Mouse (Mus musculus): ENCODE measurements around the gene Sft2d2. TPM values are rescaled to one million over a fixed set of nuclear protein-coding genes. Genes with fewer than 3 reads are reported as not detected.

The Sft2d2 gene
- 11.8 and 12.1 TPM in 2 replicates for polyA plus RNA-seq (2016; fragmentation: Nextera tagmentation; extraction: Ambion mirVana)

DNA sequence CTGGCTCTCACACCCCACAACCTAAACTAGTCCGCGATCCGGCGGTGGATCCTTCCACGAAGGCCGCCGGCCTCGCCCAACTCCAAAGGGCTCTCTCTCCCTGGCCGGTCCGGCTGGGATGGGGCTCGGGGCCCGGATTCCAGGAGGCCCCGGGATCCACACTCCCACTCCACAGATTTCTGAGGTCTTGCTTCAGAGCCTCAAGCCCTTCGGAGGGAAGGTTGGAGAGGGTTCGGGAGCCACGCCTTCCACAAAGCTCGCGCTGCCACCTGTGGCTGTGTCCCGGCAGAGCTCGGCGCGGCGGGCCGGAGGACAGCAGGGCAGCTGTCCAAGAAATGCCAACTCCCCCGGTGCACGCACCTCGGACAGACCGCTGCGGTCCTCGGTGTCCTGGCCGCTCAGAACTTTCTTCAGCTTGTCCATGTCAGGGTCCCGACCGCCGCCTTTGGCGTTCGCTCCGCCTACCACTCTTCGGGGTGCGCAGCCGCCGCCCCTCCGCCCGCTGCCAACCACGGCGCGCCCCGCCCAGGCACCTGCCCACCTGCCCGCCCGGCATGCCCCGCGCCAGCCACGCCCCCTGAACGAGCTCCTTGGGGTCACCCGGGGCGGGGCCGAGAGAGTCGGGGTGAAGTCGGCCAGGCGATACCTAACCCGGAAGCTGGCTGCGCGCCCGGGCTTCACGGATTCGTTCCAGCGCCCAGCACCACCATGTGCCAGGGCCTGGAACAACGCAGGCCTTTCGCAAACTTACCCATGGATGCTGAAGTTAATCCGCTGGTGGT is at the start of gene Sft2d2:
Gene Sft2d2 (minus strand): TSS at position 559 of the 782 bp plus-strand sequence.
- peak within 1 kb of the TSS; percentile 81 for H3K4me3 ChIP-seq
- peaks cover 25% of the 10 kb centered on the region for H3K4me1 ChIP-seq
- under 1% methylated on average over 68 of the region's 69 CpGs for WGBS
- H3K27me3 ChIP-seq (replicated peaks; ENCODE audit: low read depth, poor library complexity, severe bottlenecking), result peaks cover 12% of the 10 kb centered on the region; the same call in 1 of the 2 replicates
- H3K36me3 ChIP-seq (replicated peaks), result no peaks in the 10 kb centered on the region
- no peaks in the 10 kb centered on the region for H3K9me3 ChIP-seq
- DNase-seq (ENCODE audit: low spot score), result peak; percentile 91
- H3K27ac ChIP-seq (replicated peaks), result peak within 1 kb of the TSS; percentile 78

DNA sequence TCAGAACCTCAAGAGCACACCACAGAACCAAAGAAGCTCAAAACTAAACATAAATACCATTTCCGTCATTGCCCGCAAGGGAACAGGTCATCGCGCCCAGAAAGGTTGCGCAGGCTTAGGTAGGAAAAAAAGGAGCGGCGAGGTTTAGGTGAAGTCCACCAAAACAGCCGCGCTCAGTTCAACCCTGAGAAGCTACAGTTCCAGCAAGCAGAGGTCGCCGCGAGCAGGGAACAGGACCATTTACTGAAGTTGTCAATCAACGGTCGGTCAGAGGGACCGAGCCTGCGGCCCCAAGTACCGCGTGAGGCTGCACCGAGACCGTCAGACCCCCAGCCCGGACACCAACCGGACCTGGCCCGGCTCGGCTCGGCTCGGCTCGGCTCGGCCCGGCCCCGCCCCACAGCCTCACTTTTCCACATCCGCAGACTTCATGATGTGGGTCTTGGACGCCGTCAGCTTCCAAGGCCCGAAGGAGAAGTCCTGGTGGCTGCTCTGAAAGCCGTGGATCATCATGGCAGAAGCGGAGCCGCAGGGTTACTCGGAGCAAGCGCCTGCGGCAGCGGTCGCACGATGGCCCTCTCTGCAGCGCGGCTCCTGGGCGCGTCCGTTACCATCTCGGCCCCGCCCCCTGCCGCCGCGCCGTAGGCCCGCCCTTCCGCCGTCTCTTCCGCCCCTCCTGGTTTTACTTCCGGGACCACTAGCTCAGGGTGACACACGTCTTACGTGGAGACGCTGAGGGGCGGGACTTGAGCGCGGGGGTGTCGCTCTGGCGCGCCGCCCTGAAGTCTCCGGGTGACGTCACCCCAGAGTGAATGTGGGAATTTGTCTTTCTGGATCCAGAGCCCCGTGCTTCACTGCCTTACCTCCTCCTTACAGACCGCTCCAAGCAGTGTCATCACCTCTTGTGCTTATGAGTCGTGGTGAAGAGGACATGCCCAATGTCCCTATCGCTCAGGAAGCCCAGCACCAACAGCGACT is 42.4 kb upstream of the Sft2d2 start, which contains the start of gene Tiprl:
Gene Tiprl (minus strand): TSS at position 676 of the 978 bp plus-strand sequence.
- DNase-seq (ENCODE audit: low spot score), result peak; percentile 97
- H3K4me1 ChIP-seq, result peaks cover 20% of the 10 kb centered on the region
- under 1% methylated on average over 76 of the region's 76 CpGs for WGBS
- no peaks in the 10 kb centered on the region for H3K9me3 ChIP-seq
- no peaks in the 10 kb centered on the region for H3K27me3 ChIP-seq (replicated peaks; ENCODE audit: low read depth, poor library complexity, severe bottlenecking)
- peak within 1 kb of the TSS; percentile 88 for H3K4me3 ChIP-seq
- peaks cover 3% of the 10 kb centered on the region; the same call in 1 of the 2 replicates for H3K36me3 ChIP-seq (replicated peaks)
- peak within 1 kb of the TSS; percentile 91 for H3K27ac ChIP-seq (replicated peaks)

DNA sequence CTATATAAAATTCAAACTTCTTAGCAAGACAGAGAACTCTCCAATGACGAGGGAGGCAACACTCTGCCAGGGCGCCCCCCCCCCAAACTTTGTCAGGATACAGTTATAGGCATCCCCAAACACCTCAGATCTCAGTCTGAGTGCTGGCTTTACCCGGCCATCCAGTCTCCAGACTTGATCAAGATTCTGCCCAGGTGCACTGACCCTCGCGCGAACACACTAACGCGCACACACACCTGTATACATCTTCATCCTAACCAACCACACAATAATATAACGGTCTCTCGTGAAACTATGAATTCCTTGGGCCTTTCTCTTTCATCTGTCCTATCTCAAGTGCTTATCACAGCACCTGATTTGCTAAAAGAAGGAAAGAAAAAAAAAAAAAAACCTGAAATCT is 41.6 kb upstream of the Sft2d2 start:
- no peak for DNase-seq (ENCODE audit: low spot score)
- WGBS, result 15% methylated on average over 10 of the region's 10 CpGs
- Histone ChIP-seq H3K27me3 (replicated peaks; ENCODE audit: low read depth, poor library complexity, severe bottlenecking) (no peaks in the 10 kb centered on the region), H3K27ac (replicated peaks) (peak overlapping the region; percentile 91; the same call in 1 of the 2 replicates), H3K4me1 (peaks cover 20% of the 10 kb centered on the region), H3K4me3 (peak overlapping the region; percentile 88), H3K36me3 (replicated peaks) (peaks cover 3% of the 10 kb centered on the region; the same call in 1 of the 2 replicates), H3K9me3 (no peaks in the 10 kb centered on the region)

GRCm38 (mm10) chr1:165233806-165234205 is 39.6 kb upstream of the Sft2d2 start:
- Histone ChIP-seq H3K27me3 (replicated peaks; ENCODE audit: low read depth, poor library complexity, severe bottlenecking) (no peaks in the 10 kb centered on the region), H3K27ac (replicated peaks) (no peak overlapping the region), H3K4me1 (peaks cover 20% of the 10 kb centered on the region), H3K4me3 (no peak overlapping the region), H3K9me3 (no peaks in the 10 kb centered on the region), H3K36me3 (replicated peaks) (peaks cover 3% of the 10 kb centered on the region; the same call in 1 of the 2 replicates)
- DNase-seq (ENCODE audit: low spot score), result no peak
- WGBS, result 73% methylated on average over 2 of the region's 2 CpGs

- DNase-seq (ENCODE audit: low spot score), result no peak
- 94% methylated on average over 4 of the region's 4 CpGs for WGBS
- Histone ChIP-seq H3K4me3 (no peak overlapping the region), H3K9me3 (no peaks in the 10 kb centered on the region), H3K4me1 (peaks cover 10% of the 10 kb centered on the region), H3K27ac (replicated peaks) (no peak overlapping the region), H3K27me3 (replicated peaks; ENCODE audit: low read depth, poor library complexity, severe bottlenecking) (no peaks in the 10 kb centered on the region), H3K36me3 (replicated peaks) (peaks cover 18% of the 10 kb centered on the region)
Observed at GRCm38 (mm10) chr1:165230691-165231090, 36.5 kb upstream of the Sft2d2 start.

DNA sequence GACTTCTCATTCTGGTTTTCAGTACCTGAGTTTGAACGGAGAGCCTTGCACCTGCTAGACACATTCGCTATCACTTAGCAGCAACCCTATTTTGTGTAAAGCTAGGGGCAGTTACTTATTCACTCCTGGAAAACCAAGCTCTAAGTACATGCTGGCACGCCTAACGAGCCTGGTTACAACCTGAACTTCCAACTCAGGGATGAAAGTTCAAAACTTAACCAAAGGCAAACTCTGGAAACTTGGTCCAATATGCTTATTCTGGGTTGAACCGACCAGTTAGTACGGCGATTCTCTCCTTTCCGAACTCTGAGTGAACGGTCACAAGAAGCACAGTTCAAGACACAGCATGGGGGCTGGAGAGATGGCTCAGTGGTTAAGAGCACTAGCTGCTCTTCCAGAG is 35.3 kb upstream of the Sft2d2 start:
- 0 out of 2 replicates have a peak, but pooled peaks cover 3% of the 10 kb centered on the region for H3K4me1 ChIP-seq
- 95% methylated on average over 9 of the region's 9 CpGs for WGBS
- peaks cover 29% of the 10 kb centered on the region for H3K36me3 ChIP-seq (replicated peaks)
- no peaks in the 10 kb centered on the region for H3K27me3 ChIP-seq (replicated peaks; ENCODE audit: low read depth, poor library complexity, severe bottlenecking)
- no peak overlapping the region for H3K27ac ChIP-seq (replicated peaks)
- DNase-seq (ENCODE audit: low spot score), result no peak
- no peaks in the 10 kb centered on the region for H3K9me3 ChIP-seq
- H3K4me3 ChIP-seq, result no peak overlapping the region

DNA sequence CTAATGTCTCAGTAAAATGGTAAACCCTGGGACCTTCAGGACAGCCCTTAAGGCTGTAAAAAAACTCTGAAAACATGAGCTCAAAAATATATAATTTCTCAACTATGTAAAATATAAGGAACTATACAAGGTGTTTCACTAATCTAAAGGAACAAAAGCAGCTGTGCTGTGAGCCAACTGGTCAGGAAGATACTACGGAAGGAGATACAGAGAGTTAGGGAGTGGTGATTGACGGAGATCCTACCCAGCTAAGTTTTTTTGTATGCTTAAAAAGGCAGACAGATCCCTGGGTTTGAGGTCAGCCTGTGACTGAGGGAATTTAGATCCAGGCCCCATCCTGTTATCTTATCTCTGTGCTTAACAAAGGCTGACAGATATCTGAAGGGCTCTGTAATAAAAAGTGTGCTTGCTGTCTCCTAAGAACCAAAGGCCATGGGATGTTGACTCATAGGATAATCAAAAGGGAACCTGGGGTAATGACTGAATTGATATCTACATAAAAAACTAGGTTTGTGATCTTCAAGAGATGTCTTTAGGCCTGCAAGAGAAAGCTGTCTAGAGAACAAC is 22.9 kb upstream of the Sft2d2 start:
- no peaks in the 10 kb centered on the region for H3K9me3 ChIP-seq
- H3K4me1 ChIP-seq, result no peaks in the 10 kb centered on the region
- no peak for DNase-seq (ENCODE audit: low spot score)
- WGBS, result 89% methylated on average over 2 of the region's 2 CpGs
- peaks cover 87% of the 10 kb centered on the region for H3K36me3 ChIP-seq (replicated peaks)
- H3K4me3 ChIP-seq, result no peak overlapping the region
- H3K27ac ChIP-seq (replicated peaks), result no peak overlapping the region
- no peaks in the 10 kb centered on the region for H3K27me3 ChIP-seq (replicated peaks; ENCODE audit: low read depth, poor library complexity, severe bottlenecking)

GRCm38 (mm10) chr1:165215831-165216230 is 21.6 kb upstream of the Sft2d2 start:
- H3K27ac ChIP-seq (replicated peaks), result no peak overlapping the region
- peaks cover 74% of the 10 kb centered on the region for H3K36me3 ChIP-seq (replicated peaks)
- H3K4me1 ChIP-seq, result no peaks in the 10 kb centered on the region
- H3K27me3 ChIP-seq (replicated peaks; ENCODE audit: low read depth, poor library complexity, severe bottlenecking), result no peaks in the 10 kb centered on the region
- no peak for DNase-seq (ENCODE audit: low spot score)
- no peaks in the 10 kb centered on the region for H3K9me3 ChIP-seq
- no peak overlapping the region for H3K4me3 ChIP-seq
- WGBS, result 88% methylated on average over 7 of the region's 7 CpGs

GRCm38 (mm10) chr1:165205591-165205990 is 11.4 kb upstream of the Sft2d2 start:
- Histone ChIP-seq H3K36me3 (replicated peaks) (no peaks in the 10 kb centered on the region), H3K4me3 (no peak overlapping the region), H3K9me3 (no peaks in the 10 kb centered on the region), H3K27ac (replicated peaks) (no peak overlapping the region), H3K27me3 (replicated peaks; ENCODE audit: low read depth, poor library complexity, severe bottlenecking) (no peaks in the 10 kb centered on the region), H3K4me1 (peaks cover 7% of the 10 kb centered on the region; the same call in 1 of the 2 replicates)
- DNase-seq (ENCODE audit: low spot score), result no peak
- WGBS, result 51% methylated on average over 2 of the region's 2 CpGs

- H3K9me3 ChIP-seq, result no peaks in the 10 kb centered on the region
- H3K27ac ChIP-seq (replicated peaks), result no peak overlapping the region
- no peak overlapping the region for H3K4me3 ChIP-seq
- 60% methylated on average over 2 of the region's 2 CpGs for WGBS
- H3K36me3 ChIP-seq (replicated peaks), result no peaks in the 10 kb centered on the region
- no peak for DNase-seq (ENCODE audit: low spot score)
- H3K4me1 ChIP-seq, result peaks cover 7% of the 10 kb centered on the region
- H3K27me3 ChIP-seq (replicated peaks; ENCODE audit: low read depth, poor library complexity, severe bottlenecking), result no peaks in the 10 kb centered on the region
Observed at GRCm38 (mm10) chr1:165203488-165204035, 9.3 kb upstream of the Sft2d2 start.

GRCm38 (mm10) chr1:165201445-165202012 is 7.3 kb upstream of the Sft2d2 start:
- DNase-seq (ENCODE audit: low spot score), result no peak
- Histone ChIP-seq H3K27ac (replicated peaks) (no peak overlapping the region), H3K27me3 (replicated peaks; ENCODE audit: low read depth, poor library complexity, severe bottlenecking) (no peaks in the 10 kb centered on the region), H3K4me1 (peaks cover 7% of the 10 kb centered on the region), H3K9me3 (no peaks in the 10 kb centered on the region), H3K4me3 (no peak overlapping the region), H3K36me3 (replicated peaks) (no peaks in the 10 kb centered on the region)
- 85% methylated on average over 4 of the region's 4 CpGs for WGBS
